Mouse (Mus musculus): ENCODE results near the gene Arl6ip5. TPM values are rescaled to one million over a fixed set of nuclear protein-coding genes. Genes with fewer than 3 reads are reported as not detected.

Arl6ip5 gene
- polyA plus RNA-seq, 2 experiments: 17.1 to 25.6 TPM

DNA sequence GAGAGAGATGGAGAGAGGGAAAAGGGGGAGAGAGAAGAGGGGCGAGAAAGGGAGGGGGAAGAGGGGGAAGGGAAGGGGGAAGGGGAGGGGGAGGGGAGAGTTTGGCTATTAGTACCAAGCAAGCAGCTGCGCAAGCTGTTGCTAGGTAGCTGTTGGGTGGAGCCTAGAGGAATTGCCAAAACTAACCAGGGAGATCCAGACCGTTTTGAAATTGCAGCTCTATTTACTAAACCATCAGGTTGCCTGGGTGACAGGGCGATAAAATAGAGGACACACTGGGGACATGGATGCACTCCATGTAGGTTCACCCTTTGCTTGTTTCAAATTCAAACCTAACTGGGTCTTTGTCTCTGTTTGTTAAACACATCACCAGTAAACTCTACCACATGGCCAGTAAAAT is 65.9 kb downstream of the Arl6ip5 start:
- H3K4me1 ChIP-seq (replicated peaks; ENCODE audit: control insufficient read depth in 2 of 2, insufficient read depth in 2 of 2, low read length in 1 of 2): peaks cover 0 to 7% of the 10 kb centered on the region in 2 experiments; a peak in 2 of 4 replicates
- no peaks in the 10 kb centered on the region for H3K36me3 ChIP-seq (replicated peaks; ENCODE audit: control insufficient read depth, insufficient read depth, low read depth)
- DNase-seq (ENCODE audit: low read depth in 3 of 3, low spot score in 3 of 3): no peak
- no peak for ATAC-seq (ENCODE audit: insufficient read depth)
- no peak overlapping the region for H3K4me2 ChIP-seq (ENCODE audit: low read depth)
- H3K9ac ChIP-seq (replicated peaks): no peak overlapping the region
- H3K27ac ChIP-seq: no peak overlapping the region
- no peaks in the 10 kb centered on the region for H3K27me3 ChIP-seq (ENCODE audit: control insufficient read depth, insufficient read depth, low read length)
- no peak for TF ChIP-seq EP300 (IDR thresholded peaks at IDR 0.05; ENCODE audit: low read depth)
- TF ChIP-seq CTCF (IDR thresholded peaks at IDR 0.05; ENCODE audit: low read depth): no peak
- WGBS (ENCODE audit: insufficient replicate concordance): 41% methylated on average over 4 of the region's 4 CpGs
- H3K9me3 ChIP-seq (ENCODE audit: control insufficient read depth, low read length): no peaks in the 10 kb centered on the region
- H3K4me3 ChIP-seq (ENCODE audit: insufficient read depth in 1 of 2, low read depth in 2 of 2, low read length in 2 of 2): no peak overlapping the region

GRCm38 (mm10) chr6:97276890-97277497 is 66.5 kb downstream of the Arl6ip5 start:
- Histone ChIP-seq H3K27me3 (ENCODE audit: control insufficient read depth, insufficient read depth, low read length) (no peaks in the 10 kb centered on the region), H3K4me3 (ENCODE audit: insufficient read depth in 1 of 2, low read depth in 2 of 2, low read length in 2 of 2) (no peak overlapping the region), H3K9ac (replicated peaks) (no peak overlapping the region), H3K4me2 (ENCODE audit: low read depth) (no peak overlapping the region), H3K9me3 (ENCODE audit: control insufficient read depth, low read length) (no peaks in the 10 kb centered on the region), H3K27ac (no peak overlapping the region), H3K4me1 (replicated peaks; ENCODE audit: control insufficient read depth in 2 of 2, insufficient read depth in 2 of 2, low read length in 1 of 2) (peaks cover 0 to 7% of the 10 kb centered on the region in 2 experiments; a peak in 2 of 4 replicates), H3K36me3 (replicated peaks; ENCODE audit: control insufficient read depth, insufficient read depth, low read depth) (no peaks in the 10 kb centered on the region)
- no peak for TF ChIP-seq EP300 (IDR thresholded peaks at IDR 0.05; ENCODE audit: low read depth)
- no peak for TF ChIP-seq CTCF (IDR thresholded peaks at IDR 0.05; ENCODE audit: low read depth)
- 44% methylated on average over 5 of the region's 5 CpGs for WGBS (ENCODE audit: insufficient replicate concordance)
- no peak for DNase-seq (ENCODE audit: low read depth in 3 of 3, low spot score in 3 of 3)
- ATAC-seq (ENCODE audit: insufficient read depth): no peak

DNA sequence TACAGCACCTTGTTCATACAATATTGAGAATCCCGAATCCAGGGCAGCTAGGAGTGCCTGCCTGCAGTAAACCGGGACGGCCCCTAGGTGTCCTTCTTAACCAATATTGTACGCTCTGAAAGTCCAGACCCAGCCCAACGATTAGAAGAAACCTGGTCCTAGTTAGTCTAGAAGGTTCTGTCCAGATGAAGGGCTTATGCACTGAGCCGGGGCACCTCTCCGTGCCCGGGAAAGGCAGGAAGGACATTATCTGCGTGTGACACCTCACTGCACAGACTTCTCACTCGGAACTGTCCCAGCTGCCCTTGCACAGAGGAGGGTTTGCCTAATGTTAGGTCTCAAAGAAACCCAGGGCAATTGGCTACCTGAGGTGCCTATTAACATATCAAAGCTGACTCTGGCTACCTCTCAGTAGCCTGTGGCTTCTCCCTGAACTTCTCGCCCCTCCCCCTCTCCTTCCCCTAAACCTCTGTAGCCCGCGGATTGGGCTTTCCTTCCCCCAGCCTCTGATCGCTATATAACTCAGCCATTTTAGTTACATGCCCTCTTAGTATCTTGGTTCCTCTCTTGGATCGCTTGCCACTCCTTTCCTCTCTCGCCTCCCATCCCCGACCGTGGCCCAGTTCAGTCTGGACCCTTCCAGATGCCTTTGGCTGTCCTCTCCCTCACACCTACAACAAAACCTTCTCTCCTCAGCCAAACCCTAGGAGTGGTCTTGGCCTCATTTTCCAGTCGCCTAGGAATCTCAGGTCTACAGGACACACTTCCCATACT is 67.7 kb downstream of the Arl6ip5 start:
- no peaks in the 10 kb centered on the region for H3K9me3 ChIP-seq (ENCODE audit: control insufficient read depth, low read length)
- no peaks in the 10 kb centered on the region for H3K27me3 ChIP-seq (ENCODE audit: control insufficient read depth, insufficient read depth, low read length)
- DNase-seq (ENCODE audit: low read depth in 3 of 3, low spot score in 3 of 3): peak; percentile 19 to 31 (median 22)
- TF ChIP-seq EP300 (IDR thresholded peaks at IDR 0.05; ENCODE audit: low read depth) (no peak), CTCF (IDR thresholded peaks at IDR 0.05; ENCODE audit: low read depth) (peak; percentile 70)
- H3K4me2 ChIP-seq (ENCODE audit: low read depth): peak overlapping the region; percentile 51
- 5% methylated on average over 19 of the region's 19 CpGs for WGBS (ENCODE audit: insufficient replicate concordance)
- H3K9ac ChIP-seq (replicated peaks): no peak overlapping the region
- H3K27ac ChIP-seq: no peak overlapping the region
- H3K4me3 ChIP-seq (ENCODE audit: insufficient read depth in 1 of 2, low read depth in 2 of 2, low read length in 2 of 2): peak overlapping the region; percentile 29 to 33; a peak in 2 of 4 replicates
- 0 out of 2 replicates have a peak, but pooled peaks have one; percentile 39 for ATAC-seq (ENCODE audit: insufficient read depth)
- H3K4me1 ChIP-seq (replicated peaks; ENCODE audit: control insufficient read depth in 2 of 2, insufficient read depth in 2 of 2, low read length in 1 of 2): peaks cover 0 to 7% of the 10 kb centered on the region in 2 experiments; a peak in 2 of 4 replicates
- no peaks in the 10 kb centered on the region for H3K36me3 ChIP-seq (replicated peaks; ENCODE audit: control insufficient read depth, insufficient read depth, low read depth)

DNA sequence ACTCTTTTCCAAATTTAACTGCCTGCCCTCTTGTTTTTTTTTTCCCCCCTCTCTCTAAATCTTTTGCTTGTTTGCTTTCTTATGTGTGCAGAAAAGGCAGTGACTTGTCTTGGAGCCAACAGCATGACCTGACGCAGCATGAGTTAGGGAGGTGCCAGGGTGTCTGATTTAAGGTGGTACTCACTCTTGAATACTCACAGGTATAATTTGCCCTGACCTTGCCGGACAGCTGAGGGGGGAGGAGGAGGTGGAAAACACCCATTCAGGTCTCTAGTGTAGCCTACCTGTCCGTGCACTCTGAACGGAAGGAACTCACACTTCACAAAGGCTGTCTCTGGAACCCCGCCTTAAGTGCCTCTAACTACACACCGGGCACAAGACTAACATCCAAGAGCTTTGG is 68.4 kb downstream of the Arl6ip5 start:
- Histone ChIP-seq H3K9me3 (ENCODE audit: control insufficient read depth, low read length) (no peaks in the 10 kb centered on the region), H3K27me3 (ENCODE audit: control insufficient read depth, insufficient read depth, low read length) (no peaks in the 10 kb centered on the region), H3K27ac (no peak overlapping the region), H3K36me3 (replicated peaks; ENCODE audit: control insufficient read depth, insufficient read depth, low read depth) (no peaks in the 10 kb centered on the region), H3K9ac (replicated peaks) (no peak overlapping the region), H3K4me1 (replicated peaks; ENCODE audit: control insufficient read depth in 2 of 2, insufficient read depth in 2 of 2, low read length in 1 of 2) (peaks cover 0 to 7% of the 10 kb centered on the region in 2 experiments; a peak in 2 of 4 replicates), H3K4me3 (ENCODE audit: insufficient read depth in 1 of 2, low read depth in 2 of 2, low read length in 2 of 2) (no peak overlapping the region), H3K4me2 (ENCODE audit: low read depth) (no peak overlapping the region)
- WGBS (ENCODE audit: insufficient replicate concordance): 62% methylated on average over 6 of the region's 6 CpGs
- TF ChIP-seq CTCF (IDR thresholded peaks at IDR 0.05; ENCODE audit: low read depth) (no peak), EP300 (IDR thresholded peaks at IDR 0.05; ENCODE audit: low read depth) (no peak)
- no peak for ATAC-seq (ENCODE audit: insufficient read depth)
- DNase-seq (ENCODE audit: low read depth in 3 of 3, low spot score in 3 of 3): no peak

Other genes with a start within 250 kb of the Arl6ip5 start
- gene Fam19a4, start 150.3 kb upstream of the Arl6ip5 start, polyA plus RNA-seq (2012; rRNA removed): not detected in 2 replicates
- 0.04 TPM in 1 of 2 replicates, not detected in the other for gene Fam19a4, start 150.3 kb upstream of the Arl6ip5 start, polyA plus RNA-seq (2014; fragmentation: Nextera tagmentation; extraction: Ambion mirVana)
- gene Eogt, start 61.5 kb upstream of the Arl6ip5 start, polyA plus RNA-seq (2012; rRNA removed): 1.5 and 1.9 TPM in 2 replicates
- 1.3 and 1.4 TPM in 2 replicates for gene Eogt, start 61.5 kb upstream of the Arl6ip5 start, polyA plus RNA-seq (2014; fragmentation: Nextera tagmentation; extraction: Ambion mirVana)
- 0.64 and 1.4 TPM in 2 replicates for gene Tmf1, start 31.6 kb upstream of the Arl6ip5 start, polyA plus RNA-seq (2012; rRNA removed)
- 12.3 and 13.3 TPM in 2 replicates for gene Tmf1, start 31.6 kb upstream of the Arl6ip5 start, polyA plus RNA-seq (2014; fragmentation: Nextera tagmentation; extraction: Ambion mirVana)
- 15.2 and 22.3 TPM in 2 replicates for gene Uba3, start 5.0 kb upstream of the Arl6ip5 start, polyA plus RNA-seq (2012; rRNA removed)
- gene Uba3, start 5.0 kb upstream of the Arl6ip5 start, polyA plus RNA-seq (2014; fragmentation: Nextera tagmentation; extraction: Ambion mirVana): 24.9 and 25.5 TPM in 2 replicates
- not detected in 2 replicates for gene Lmod3, start 42.1 kb downstream of the Arl6ip5 start, polyA plus RNA-seq (2012; rRNA removed)
- not detected in 2 replicates for gene Lmod3, start 42.1 kb downstream of the Arl6ip5 start, polyA plus RNA-seq (2014; fragmentation: Nextera tagmentation; extraction: Ambion mirVana)